Mouse (Mus musculus): ENCODE data around the gene Scml4. TPM values are rescaled to one million over a fixed set of nuclear protein-coding genes. Genes with fewer than 3 reads are reported as not detected.

Gene Scml4
- polyA plus RNA-seq, 1 experiment, result 0.56 TPM

- Histone ChIP-seq H3K27me3 (ENCODE audit: control insufficient read depth, insufficient read depth, low read length) (no peaks in the 10 kb centered on the region), H3K27ac (ENCODE audit: control insufficient read depth, insufficient read depth, low read depth, low read length) (no peak overlapping the region), H3K36me3 (ENCODE audit: control insufficient read depth, insufficient read depth, low read length) (no peaks in the 10 kb centered on the region), H3K4me3 (ENCODE audit: control insufficient read depth, low read depth, low read length) (no peak overlapping the region), H3K4me1 (ENCODE audit: control insufficient read depth, insufficient read depth, low read length) (no peaks in the 10 kb centered on the region)
- TF ChIP-seq POLR2A (IDR thresholded peaks at IDR 0.05; ENCODE audit: control insufficient read depth, low read depth, low read length) (no peak), CTCF (IDR thresholded peaks at IDR 0.05; ENCODE audit: control insufficient read depth, insufficient read depth, insufficient replicate concordance, low read depth, low read length) (no peak)
Observed at GRCm38 (mm10) chr10:42897632-42898031, 37.5 kb downstream of the Scml4 start.

- H3K4me1 ChIP-seq (ENCODE audit: control insufficient read depth, insufficient read depth, low read length), result no peaks in the 10 kb centered on the region
- H3K27ac ChIP-seq (ENCODE audit: control insufficient read depth, insufficient read depth, low read depth, low read length), result no peak overlapping the region
- TF ChIP-seq POLR2A (IDR thresholded peaks at IDR 0.05; ENCODE audit: control insufficient read depth, low read depth, low read length) (no peak), CTCF (IDR thresholded peaks at IDR 0.05; ENCODE audit: control insufficient read depth, insufficient read depth, insufficient replicate concordance, low read depth, low read length) (no peak)
- H3K27me3 ChIP-seq (ENCODE audit: control insufficient read depth, insufficient read depth, low read length), result no peaks in the 10 kb centered on the region
- no peak overlapping the region for H3K4me3 ChIP-seq (ENCODE audit: control insufficient read depth, low read depth, low read length)
- no peaks in the 10 kb centered on the region for H3K36me3 ChIP-seq (ENCODE audit: control insufficient read depth, insufficient read depth, low read length)
Observed at GRCm38 (mm10) chr10:42901361-42901760, 41.2 kb downstream of the Scml4 start.

- Histone ChIP-seq H3K36me3 (ENCODE audit: control insufficient read depth, insufficient read depth, low read length) (no peaks in the 10 kb centered on the region), H3K4me1 (ENCODE audit: control insufficient read depth, insufficient read depth, low read length) (no peaks in the 10 kb centered on the region), H3K27ac (ENCODE audit: control insufficient read depth, insufficient read depth, low read depth, low read length) (no peak overlapping the region), H3K4me3 (ENCODE audit: control insufficient read depth, low read depth, low read length) (no peak overlapping the region), H3K27me3 (ENCODE audit: control insufficient read depth, insufficient read depth, low read length) (no peaks in the 10 kb centered on the region)
- no peak for TF ChIP-seq CTCF (IDR thresholded peaks at IDR 0.05; ENCODE audit: control insufficient read depth, insufficient read depth, insufficient replicate concordance, low read depth, low read length)
- TF ChIP-seq POLR2A (IDR thresholded peaks at IDR 0.05; ENCODE audit: control insufficient read depth, low read depth, low read length), result no peak
Observed at GRCm38 (mm10) chr10:42903054-42903453, 42.9 kb downstream of the Scml4 start.

GRCm38 (mm10) chr10:42908562-42908961 is 48.4 kb downstream of the Scml4 start:
- TF ChIP-seq CTCF (IDR thresholded peaks at IDR 0.05; ENCODE audit: control insufficient read depth, insufficient read depth, insufficient replicate concordance, low read depth, low read length) (no peak), POLR2A (IDR thresholded peaks at IDR 0.05; ENCODE audit: control insufficient read depth, low read depth, low read length) (no peak)
- Histone ChIP-seq H3K4me3 (ENCODE audit: control insufficient read depth, low read depth, low read length) (no peak overlapping the region), H3K27me3 (ENCODE audit: control insufficient read depth, insufficient read depth, low read length) (no peaks in the 10 kb centered on the region), H3K36me3 (ENCODE audit: control insufficient read depth, insufficient read depth, low read length) (no peaks in the 10 kb centered on the region), H3K4me1 (ENCODE audit: control insufficient read depth, insufficient read depth, low read length) (no peaks in the 10 kb centered on the region), H3K27ac (ENCODE audit: control insufficient read depth, insufficient read depth, low read depth, low read length) (no peak overlapping the region)

GRCm38 (mm10) chr10:42910567-42910966 is 50.4 kb downstream of the Scml4 start:
- TF ChIP-seq CTCF (IDR thresholded peaks at IDR 0.05; ENCODE audit: control insufficient read depth, insufficient read depth, insufficient replicate concordance, low read depth, low read length), result no peak
- TF ChIP-seq POLR2A (IDR thresholded peaks at IDR 0.05; ENCODE audit: control insufficient read depth, low read depth, low read length), result no peak
- Histone ChIP-seq H3K36me3 (ENCODE audit: control insufficient read depth, insufficient read depth, low read length) (no peaks in the 10 kb centered on the region), H3K4me3 (ENCODE audit: control insufficient read depth, low read depth, low read length) (no peak overlapping the region), H3K27ac (ENCODE audit: control insufficient read depth, insufficient read depth, low read depth, low read length) (no peak overlapping the region), H3K4me1 (ENCODE audit: control insufficient read depth, insufficient read depth, low read length) (no peaks in the 10 kb centered on the region), H3K27me3 (ENCODE audit: control insufficient read depth, insufficient read depth, low read length) (no peaks in the 10 kb centered on the region)

GRCm38 (mm10) chr10:42912056-42912455 is 51.9 kb downstream of the Scml4 start:
- Histone ChIP-seq H3K4me3 (ENCODE audit: control insufficient read depth, low read depth, low read length) (no peak overlapping the region), H3K27ac (ENCODE audit: control insufficient read depth, insufficient read depth, low read depth, low read length) (no peak overlapping the region), H3K27me3 (ENCODE audit: control insufficient read depth, insufficient read depth, low read length) (no peaks in the 10 kb centered on the region), H3K4me1 (ENCODE audit: control insufficient read depth, insufficient read depth, low read length) (no peaks in the 10 kb centered on the region), H3K36me3 (ENCODE audit: control insufficient read depth, insufficient read depth, low read length) (no peaks in the 10 kb centered on the region)
- TF ChIP-seq POLR2A (IDR thresholded peaks at IDR 0.05; ENCODE audit: control insufficient read depth, low read depth, low read length) (no peak), CTCF (IDR thresholded peaks at IDR 0.05; ENCODE audit: control insufficient read depth, insufficient read depth, insufficient replicate concordance, low read depth, low read length) (no peak)

GRCm38 (mm10) chr10:42913196-42913595 is 53.0 kb downstream of the Scml4 start:
- no peak overlapping the region for H3K27ac ChIP-seq (ENCODE audit: control insufficient read depth, insufficient read depth, low read depth, low read length)
- H3K27me3 ChIP-seq (ENCODE audit: control insufficient read depth, insufficient read depth, low read length), result no peaks in the 10 kb centered on the region
- no peak overlapping the region for H3K4me3 ChIP-seq (ENCODE audit: control insufficient read depth, low read depth, low read length)
- no peaks in the 10 kb centered on the region for H3K4me1 ChIP-seq (ENCODE audit: control insufficient read depth, insufficient read depth, low read length)
- no peak for TF ChIP-seq CTCF (IDR thresholded peaks at IDR 0.05; ENCODE audit: control insufficient read depth, insufficient read depth, insufficient replicate concordance, low read depth, low read length)
- no peak for TF ChIP-seq POLR2A (IDR thresholded peaks at IDR 0.05; ENCODE audit: control insufficient read depth, low read depth, low read length)
- H3K36me3 ChIP-seq (ENCODE audit: control insufficient read depth, insufficient read depth, low read length), result no peaks in the 10 kb centered on the region

GRCm38 (mm10) chr10:42914146-42914545 is 54.0 kb downstream of the Scml4 start:
- Histone ChIP-seq H3K27me3 (ENCODE audit: control insufficient read depth, insufficient read depth, low read length) (no peaks in the 10 kb centered on the region), H3K4me1 (ENCODE audit: control insufficient read depth, insufficient read depth, low read length) (no peaks in the 10 kb centered on the region), H3K27ac (ENCODE audit: control insufficient read depth, insufficient read depth, low read depth, low read length) (no peak overlapping the region), H3K4me3 (ENCODE audit: control insufficient read depth, low read depth, low read length) (no peak overlapping the region), H3K36me3 (ENCODE audit: control insufficient read depth, insufficient read depth, low read length) (no peaks in the 10 kb centered on the region)
- TF ChIP-seq POLR2A (IDR thresholded peaks at IDR 0.05; ENCODE audit: control insufficient read depth, low read depth, low read length), result no peak
- TF ChIP-seq CTCF (IDR thresholded peaks at IDR 0.05; ENCODE audit: control insufficient read depth, insufficient read depth, insufficient replicate concordance, low read depth, low read length), result no peak
